Mouse (Mus musculus) liver, embryonic 15.5 days (tissue): ENCODE results near the gene Alppl2. TPM values are rescaled to one million over a fixed set of nuclear protein-coding genes. Genes with fewer than 3 reads are reported as not detected.

ENCODE experiments used
- ATAC-seq: fragments of 200-750 bp; cut with Nextera tagmentation; 2 replicates; pipeline ENCODE4 v1.8.0; 2017; ENCODE audit warnings: moderate number of reproducible peaks, mild to moderate bottlenecking, moderate library complexity; ENCODE audit not compliant: insufficient read depth
- H3K27ac ChIP-seq: fragments of 300-500 bp; sonication (generic); replicated peaks from 2 replicates; pipeline ENCODE4 v1.5.1; 2015; ENCODE audit warnings: mild to moderate bottlenecking, inconsistent platforms
- H3K27me3 ChIP-seq: fragments of 300-500 bp; sonication (generic); 2 replicates; pipeline ENCODE4 v1.6.1; 2015; ENCODE audit warnings: mild to moderate bottlenecking, inconsistent platforms
- H3K36me3 ChIP-seq: fragments of 300-500 bp; sonication (generic); replicated peaks from 2 replicates; pipeline ENCODE4 v1.6.1; 2015; ENCODE audit warnings: moderate library complexity, mild to moderate bottlenecking, inconsistent platforms
- H3K4me1 ChIP-seq: fragments of 300-500 bp; sonication (generic); replicated peaks from 2 replicates; pipeline ENCODE4 v1.6.1; 2015; ENCODE audit warnings: inconsistent platforms
- H3K4me2 ChIP-seq: fragments of 300-500 bp; sonication (generic); 2 replicates; pipeline ENCODE4 v1.6.1; 2015; ENCODE audit warnings: moderate library complexity, mild to moderate bottlenecking, inconsistent platforms
- H3K4me3 ChIP-seq: fragments of 300-500 bp; sonication (generic); replicated peaks from 2 replicates; pipeline ENCODE4 v1.5.1; 2015; ENCODE audit warnings: mild to moderate bottlenecking, inconsistent platforms
- H3K9ac ChIP-seq: fragments of 300-500 bp; sonication (generic); 2 replicates; pipeline ENCODE4 v1.6.1; 2015; ENCODE audit warnings: moderate library complexity, mild to moderate bottlenecking, inconsistent platforms
- H3K9me3 ChIP-seq: fragments of 300-500 bp; sonication (generic); replicated peaks from 2 replicates; pipeline ENCODE4 v1.6.1; 2016; ENCODE audit warnings: inconsistent platforms
- WGBS: fragments of 180-500 bp; shearing (Covaris S2); methylation state at CpG from one replicate; pipeline ENCODE4 v1.1.7; 2015; ENCODE audit warnings: mixed read lengths; ENCODE audit not compliant: insufficient replicate concordance; 5-methylcytosine and 5-hydroxymethylcytosine counted together
- polyA plus RNA-seq: library from polyadenylated mRNA; unstranded; fragments of >200 nt; fragmentation: Nextera tagmentation; extraction: Ambion mirVana; gene quantifications from 2 replicates; pipeline ENCODE4 v1.2.1, GENCODE M21; 2015

The Alppl2 gene
- polyA plus RNA-seq, 1 experiment from 2014 or later: not detected

DNA sequence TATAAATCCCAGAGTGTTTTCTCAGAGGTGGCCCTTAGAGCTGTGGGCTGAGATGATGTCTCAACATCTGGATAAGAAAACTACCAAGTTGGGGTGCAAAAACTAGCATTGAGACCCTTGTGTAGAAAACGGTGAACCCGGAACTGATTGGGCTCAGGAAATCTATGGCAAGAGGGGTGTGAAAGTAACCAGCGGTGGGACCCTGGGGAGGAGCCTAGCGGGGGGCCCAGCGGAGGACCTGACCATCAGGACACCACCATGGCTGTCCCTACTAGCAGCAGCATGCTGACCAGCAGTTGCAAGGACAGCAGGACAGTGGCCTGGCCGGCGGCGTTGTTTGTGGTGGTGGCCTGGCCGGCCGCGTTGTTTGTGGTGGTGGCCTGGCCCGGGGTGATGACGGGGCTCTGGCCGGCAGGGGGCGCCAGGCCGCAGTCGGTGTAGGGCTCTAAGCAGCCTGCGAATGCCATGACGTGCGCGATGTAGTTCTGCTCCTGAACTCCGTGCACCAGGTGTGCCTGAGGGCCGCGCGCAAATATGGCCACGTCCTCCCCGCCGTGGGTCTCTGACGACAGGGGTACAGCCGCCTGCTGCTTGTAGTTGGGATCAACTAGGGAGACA, 8.7 kb upstream of the Alppl2 start:
- 0 out of 2 replicates have a peak, but pooled peaks cover 5% of the 10 kb centered on the region for H3K4me1 ChIP-seq
- no peaks in the 10 kb centered on the region; the same call in 1 of the 2 replicates for H3K27me3 ChIP-seq
- 11% methylated on average over 30 of the region's 30 CpGs for WGBS
- H3K9ac ChIP-seq: no peak overlapping the region
- H3K27ac ChIP-seq: no peak overlapping the region
- H3K9me3 ChIP-seq: no peaks in the 10 kb centered on the region
- ATAC-seq: no peak
- H3K4me2 ChIP-seq: no peak overlapping the region; the same call in 1 of the 2 replicates
- no peak overlapping the region for H3K4me3 ChIP-seq
- no peaks in the 10 kb centered on the region for H3K36me3 ChIP-seq

DNA sequence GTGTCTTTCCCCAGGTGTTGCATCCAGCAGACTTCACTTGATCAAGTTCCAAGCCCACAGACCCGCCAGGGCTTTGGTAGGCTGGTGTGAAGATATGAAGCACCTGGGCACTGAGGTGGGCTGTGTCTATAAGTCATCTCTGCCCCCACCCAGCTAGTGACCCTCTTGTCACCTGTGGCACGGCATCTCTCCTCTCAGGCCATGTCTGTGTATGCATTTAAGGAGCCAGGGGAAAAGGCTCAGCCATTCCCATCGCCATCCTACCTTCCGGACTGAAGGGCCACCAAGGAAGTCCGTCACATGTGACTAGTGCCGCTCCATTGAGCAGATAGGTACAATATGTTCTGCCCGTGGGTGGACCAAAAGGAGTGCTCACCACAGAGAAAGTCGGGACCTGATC, 5.9 kb upstream of the Alppl2 start:
- Histone ChIP-seq H3K4me2 (no peak overlapping the region), H3K4me3 (no peak overlapping the region), H3K36me3 (no peaks in the 10 kb centered on the region), H3K9me3 (no peaks in the 10 kb centered on the region), H3K9ac (no peak overlapping the region), H3K27ac (no peak overlapping the region), H3K27me3 (no peaks in the 10 kb centered on the region; the same call in 1 of the 2 replicates), H3K4me1 (0 out of 2 replicates have a peak, but pooled peaks cover 5% of the 10 kb centered on the region)
- ATAC-seq: no peak
- 56% methylated on average over 8 of the region's 8 CpGs for WGBS

DNA sequence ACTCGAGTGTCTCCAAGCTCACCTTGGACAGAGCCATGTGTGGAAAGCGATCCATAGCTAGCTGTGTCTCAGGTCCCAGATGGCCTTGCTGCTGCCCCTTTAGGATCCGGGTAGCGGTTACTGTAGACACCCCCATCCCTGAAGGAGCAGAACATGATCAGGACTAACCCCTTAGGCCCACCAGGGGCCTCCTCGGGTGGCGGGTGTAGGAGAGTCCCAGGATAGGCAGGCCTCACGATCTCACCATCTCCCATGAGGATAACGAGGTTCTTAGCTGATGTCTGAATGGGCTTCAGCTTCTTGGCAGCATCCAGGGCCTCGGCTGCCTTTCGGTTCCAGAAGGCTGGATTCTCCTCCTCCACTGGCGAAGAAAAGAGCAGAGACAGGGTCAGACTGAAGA, 477 bp downstream of the Alppl2 start:
- Histone ChIP-seq H3K9ac (no peak overlapping the region), H3K36me3 (no peaks in the 10 kb centered on the region), H3K4me2 (no peak overlapping the region), H3K27me3 (no peaks in the 10 kb centered on the region), H3K4me1 (no peaks in the 10 kb centered on the region), H3K27ac (no peak overlapping the region), H3K9me3 (no peaks in the 10 kb centered on the region), H3K4me3 (no peak overlapping the region)
- ATAC-seq: no peak
- WGBS: 73% methylated on average over 11 of the region's 11 CpGs

DNA sequence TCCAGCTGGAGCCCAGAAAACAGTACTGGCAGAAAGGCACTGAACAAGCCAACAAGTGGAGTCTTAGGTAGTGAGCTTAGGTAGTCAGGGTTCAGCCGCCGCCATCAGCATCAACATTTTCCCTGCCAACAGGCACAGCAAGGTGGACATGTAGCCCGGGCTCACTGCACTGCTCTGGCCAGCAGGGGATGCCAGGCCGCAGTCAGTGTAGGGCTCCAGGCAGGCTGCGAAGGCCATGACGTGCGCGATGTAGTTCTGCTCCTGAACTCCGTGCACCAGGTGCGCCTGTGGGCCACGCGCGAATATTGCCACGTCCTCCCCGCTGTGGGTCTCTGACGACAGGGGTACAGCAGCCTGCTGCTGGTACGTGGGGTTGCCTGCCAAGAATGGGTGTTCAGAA, 2.8 kb downstream of the Alppl2 start:
- no peak for ATAC-seq
- no peak overlapping the region for H3K9ac ChIP-seq
- no peak overlapping the region for H3K27ac ChIP-seq
- H3K9me3 ChIP-seq: no peaks in the 10 kb centered on the region
- WGBS: 69% methylated on average over 17 of the region's 17 CpGs
- H3K4me3 ChIP-seq: no peak overlapping the region
- no peaks in the 10 kb centered on the region for H3K4me1 ChIP-seq
- H3K4me2 ChIP-seq: no peak overlapping the region
- no peaks in the 10 kb centered on the region for H3K36me3 ChIP-seq
- no peaks in the 10 kb centered on the region for H3K27me3 ChIP-seq

DNA sequence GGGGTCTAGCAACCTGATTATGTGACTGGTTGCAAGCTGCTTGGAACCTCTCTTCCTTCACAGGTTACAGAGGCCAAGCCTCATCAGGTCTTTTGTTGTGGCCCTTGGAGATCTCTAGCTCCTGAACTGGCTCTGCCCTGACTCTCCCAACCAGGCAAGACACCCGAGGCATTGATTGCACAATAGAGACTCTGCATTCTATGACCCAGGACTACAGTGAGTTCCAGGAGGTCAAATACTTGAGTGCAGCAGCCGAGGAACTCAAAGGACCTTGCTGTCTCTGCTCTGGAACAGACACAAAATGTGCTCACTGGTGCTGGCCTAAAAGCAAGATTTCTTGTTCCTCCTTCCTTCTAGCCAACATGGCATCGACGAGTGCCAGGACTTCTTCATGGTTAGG, 3.5 kb downstream of the Alppl2 start:
- Histone ChIP-seq H3K27ac (no peak overlapping the region), H3K4me1 (no peaks in the 10 kb centered on the region), H3K4me2 (no peak overlapping the region), H3K9me3 (no peaks in the 10 kb centered on the region), H3K4me3 (no peak overlapping the region), H3K9ac (no peak overlapping the region), H3K27me3 (no peaks in the 10 kb centered on the region), H3K36me3 (no peaks in the 10 kb centered on the region)
- 41% methylated on average over 4 of the region's 4 CpGs for WGBS
- ATAC-seq: no peak

DNA sequence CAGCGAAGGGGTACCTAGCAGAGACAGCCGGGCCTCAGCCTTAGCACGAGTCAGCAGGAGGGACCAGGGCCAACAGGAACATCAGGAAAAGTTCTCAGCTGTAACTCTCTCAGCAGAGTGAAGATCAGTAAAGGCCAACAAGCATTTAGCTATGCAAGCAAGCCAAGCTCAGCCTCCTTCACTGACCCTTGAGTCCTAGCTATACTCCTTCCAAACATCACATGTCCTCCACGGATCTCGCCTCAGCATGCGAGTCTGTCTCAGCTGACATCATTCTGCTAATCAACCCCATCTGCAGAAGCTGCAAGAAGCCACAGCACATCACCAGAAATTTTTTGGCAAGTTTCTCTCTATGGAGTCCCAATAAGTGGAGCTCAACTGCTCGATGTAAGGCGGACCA, 16.0 kb downstream of the Alppl2 start:
- no peak overlapping the region for H3K27ac ChIP-seq
- ATAC-seq: no peak
- no peaks in the 10 kb centered on the region for H3K36me3 ChIP-seq
- no peaks in the 10 kb centered on the region for H3K9me3 ChIP-seq
- WGBS: 73% methylated on average over 8 of the region's 8 CpGs
- no peak overlapping the region for H3K4me2 ChIP-seq
- no peaks in the 10 kb centered on the region for H3K4me1 ChIP-seq
- H3K4me3 ChIP-seq: no peak overlapping the region
- no peaks in the 10 kb centered on the region for H3K27me3 ChIP-seq
- no peak overlapping the region for H3K9ac ChIP-seq

DNA sequence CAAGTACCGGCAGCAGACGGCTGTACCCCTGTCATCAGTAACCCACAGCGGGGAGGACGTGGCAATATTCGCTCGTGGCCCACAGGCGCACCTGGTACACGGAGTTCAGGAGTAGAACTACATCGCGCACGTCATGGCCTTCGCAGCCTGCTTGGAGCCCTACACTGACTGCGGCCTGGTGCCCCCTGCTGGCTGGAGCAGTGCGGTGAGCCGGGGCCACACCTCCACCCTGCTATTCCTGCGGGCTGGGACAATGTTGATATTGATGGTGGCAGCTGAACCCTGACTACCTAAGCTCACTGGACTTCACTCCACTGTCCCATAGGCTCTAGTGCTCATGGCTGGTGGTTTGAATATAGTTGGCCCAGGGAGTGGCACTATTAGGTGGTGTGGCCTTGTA, 19.0 kb downstream of the Alppl2 start:
- no peak overlapping the region for H3K27ac ChIP-seq
- 37% methylated on average over 16 of the region's 16 CpGs for WGBS
- ATAC-seq: peak; percentile 54; the same call in 1 of the 2 replicates
- no peak overlapping the region for H3K9ac ChIP-seq
- H3K4me1 ChIP-seq: no peaks in the 10 kb centered on the region
- no peak overlapping the region for H3K4me3 ChIP-seq
- H3K9me3 ChIP-seq: no peaks in the 10 kb centered on the region
- H3K4me2 ChIP-seq: no peak overlapping the region
- H3K36me3 ChIP-seq: no peaks in the 10 kb centered on the region
- H3K27me3 ChIP-seq: no peaks in the 10 kb centered on the region

DNA sequence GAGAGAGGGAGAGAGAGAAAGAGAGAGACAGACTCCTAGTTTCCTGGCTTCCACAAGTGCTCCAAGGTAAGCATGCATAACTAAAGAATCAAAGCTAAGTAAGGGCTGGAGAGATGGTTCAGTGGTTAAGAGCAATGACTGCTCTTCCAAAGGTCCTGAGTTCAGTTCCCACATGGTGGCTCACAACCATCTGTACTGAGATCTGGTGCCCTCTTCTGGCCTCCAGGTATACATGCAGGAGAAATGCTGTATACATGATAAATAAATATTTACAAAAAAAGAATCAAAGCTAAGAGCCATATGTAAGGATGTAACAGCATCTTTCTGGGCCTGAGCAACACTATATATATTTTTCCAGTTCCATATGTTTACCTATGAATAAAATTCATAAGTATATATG, 28.8 kb downstream of the Alppl2 start:
- H3K36me3 ChIP-seq: no peaks in the 10 kb centered on the region
- no peaks in the 10 kb centered on the region for H3K4me1 ChIP-seq
- no peak overlapping the region for H3K4me2 ChIP-seq
- H3K27ac ChIP-seq: no peak overlapping the region
- no peaks in the 10 kb centered on the region for H3K27me3 ChIP-seq
- ATAC-seq: no peak
- no peak overlapping the region for H3K4me3 ChIP-seq
- no peak overlapping the region for H3K9ac ChIP-seq
- H3K9me3 ChIP-seq: no peaks in the 10 kb centered on the region

DNA sequence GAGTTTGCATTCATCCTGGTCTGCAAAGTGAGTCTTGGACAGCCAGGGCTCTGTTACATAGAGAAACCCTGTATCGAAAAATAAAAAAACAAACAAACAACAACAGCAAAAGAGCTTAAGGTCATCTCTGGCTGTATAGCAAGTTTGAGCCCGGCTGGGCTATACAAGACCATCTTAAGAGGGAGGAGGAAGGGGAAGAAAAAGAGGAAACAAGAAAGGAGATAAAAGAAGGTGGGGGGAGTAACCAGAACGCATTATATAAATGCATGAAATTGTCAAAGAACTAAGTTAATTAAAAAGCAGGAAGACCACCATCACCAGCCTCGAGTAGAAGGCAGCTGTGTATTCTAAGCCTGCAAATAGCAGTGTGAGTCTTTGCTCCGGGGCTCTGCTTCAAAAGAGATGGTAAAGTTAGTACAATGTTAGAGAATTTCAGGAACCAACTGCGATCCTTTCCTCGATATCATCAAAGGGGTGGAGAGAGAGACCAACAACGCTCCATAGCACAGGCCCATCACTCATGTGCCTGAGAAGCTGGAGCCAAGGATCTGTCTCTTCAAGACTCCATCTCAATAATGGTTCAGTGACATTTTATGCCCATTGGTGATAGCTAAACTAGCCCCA, 30.6 kb downstream of the Alppl2 start:
- Histone ChIP-seq H3K27me3 (no peaks in the 10 kb centered on the region), H3K4me3 (no peak overlapping the region), H3K27ac (no peak overlapping the region), H3K36me3 (no peaks in the 10 kb centered on the region), H3K4me2 (no peak overlapping the region), H3K9me3 (no peaks in the 10 kb centered on the region), H3K4me1 (no peaks in the 10 kb centered on the region), H3K9ac (no peak overlapping the region)
- no peak for ATAC-seq
- WGBS: 37% methylated on average over 8 of the region's 8 CpGs

DNA sequence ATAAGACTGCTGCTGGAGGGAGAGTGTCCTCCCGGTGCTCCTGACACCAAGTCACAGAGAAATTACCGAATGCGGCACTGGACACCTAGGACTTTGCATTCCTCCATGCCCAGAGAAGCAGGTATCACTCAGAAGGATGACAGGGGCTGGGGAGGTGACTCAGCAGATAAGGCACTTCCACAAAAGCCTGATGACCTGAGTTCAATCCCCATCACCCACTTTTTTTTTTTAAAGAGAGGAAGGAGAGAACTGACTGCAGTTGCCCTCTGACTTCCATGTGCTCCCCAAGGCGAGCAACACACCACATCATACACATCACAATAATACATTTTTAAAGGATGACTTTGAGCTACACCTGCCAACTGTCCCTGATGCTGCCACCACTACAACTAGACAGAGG, 32.7 kb downstream of the Alppl2 start:
- H3K4me1 ChIP-seq: no peaks in the 10 kb centered on the region
- H3K9ac ChIP-seq: no peak overlapping the region
- no peaks in the 10 kb centered on the region for H3K27me3 ChIP-seq
- no peaks in the 10 kb centered on the region for H3K36me3 ChIP-seq
- H3K27ac ChIP-seq: no peak overlapping the region
- no peak overlapping the region for H3K4me2 ChIP-seq
- ATAC-seq: no peak
- no peaks in the 10 kb centered on the region for H3K9me3 ChIP-seq
- WGBS: 59% methylated on average over 4 of the region's 4 CpGs
- no peak overlapping the region for H3K4me3 ChIP-seq

DNA sequence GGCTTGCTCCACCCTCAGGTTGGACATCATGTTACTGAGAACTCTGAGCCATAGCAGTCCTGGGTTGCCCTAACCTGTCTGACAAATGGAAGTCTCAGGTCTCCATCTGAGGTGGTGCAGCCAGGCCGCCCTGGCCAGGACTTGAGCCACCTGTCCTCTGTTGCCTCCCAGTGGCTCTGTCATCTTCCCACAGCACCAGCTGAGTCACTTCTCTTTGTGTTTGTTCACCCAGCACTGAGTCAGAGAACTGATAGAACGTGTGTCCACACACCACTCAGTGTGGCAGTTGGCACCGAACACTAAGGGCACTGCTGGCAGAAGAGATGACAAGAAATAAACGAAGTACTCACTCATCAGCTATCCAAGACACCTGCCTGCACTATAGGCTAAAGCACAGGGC, 38.4 kb downstream of the Alppl2 start:
- 61% methylated on average over 4 of the region's 4 CpGs for WGBS
- no peak overlapping the region for H3K27ac ChIP-seq
- no peaks in the 10 kb centered on the region for H3K36me3 ChIP-seq
- H3K9me3 ChIP-seq: no peaks in the 10 kb centered on the region
- no peaks in the 10 kb centered on the region for H3K4me1 ChIP-seq
- H3K4me3 ChIP-seq: no peak overlapping the region
- no peak overlapping the region for H3K4me2 ChIP-seq
- no peak for ATAC-seq
- H3K27me3 ChIP-seq: no peaks in the 10 kb centered on the region
- H3K9ac ChIP-seq: no peak overlapping the region

DNA sequence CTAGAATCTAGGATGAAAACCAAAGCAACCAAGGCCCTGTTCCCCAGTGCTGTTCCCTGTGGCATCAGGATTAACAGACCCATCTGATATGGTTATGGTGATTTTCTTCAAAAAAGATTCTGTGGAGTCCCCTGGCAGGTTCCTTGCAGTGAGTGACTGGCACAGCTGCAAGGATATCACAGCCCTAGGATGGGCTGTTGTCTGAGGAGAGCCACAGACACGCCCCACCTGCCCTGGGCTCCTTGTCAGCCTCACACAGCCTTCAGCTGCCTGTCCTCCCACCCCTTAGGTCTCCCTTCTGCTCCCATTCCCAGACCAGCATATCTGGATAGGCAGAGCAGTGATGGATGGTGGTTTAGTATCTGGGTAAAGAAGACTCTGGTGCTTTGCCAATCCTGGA, 39.0 kb downstream of the Alppl2 start:
- Histone ChIP-seq H3K4me2 (no peak overlapping the region), H3K27ac (no peak overlapping the region), H3K4me3 (no peak overlapping the region), H3K9ac (no peak overlapping the region), H3K4me1 (no peaks in the 10 kb centered on the region), H3K27me3 (no peaks in the 10 kb centered on the region), H3K36me3 (no peaks in the 10 kb centered on the region), H3K9me3 (no peaks in the 10 kb centered on the region)
- no peak for ATAC-seq
- WGBS: 63% methylated on average over 1 of the region's 1 CpGs
